Mouse (Mus musculus) bone marrow, adult 2 months (tissue): ENCODE data around the gene Mrln.

ENCODE experiments used
- CTCF ChIP-seq: fragments of 200-500 bp; IDR thresholded peaks from 2 replicates; pipeline ENCODE4 v1.5.1; 2011; ENCODE audit warnings: low read length, control low read depth; ENCODE audit not compliant: control insufficient read depth, insufficient read depth
- POLR2A ChIP-seq: fragments of 200-500 bp; IDR thresholded peaks from 2 replicates; pipeline ENCODE4 v1.6.1; 2011; ENCODE audit warnings: low read depth, mild to moderate bottlenecking, control low read depth, low read length, borderline replicate concordance; ENCODE audit not compliant: control insufficient read depth

DNA sequence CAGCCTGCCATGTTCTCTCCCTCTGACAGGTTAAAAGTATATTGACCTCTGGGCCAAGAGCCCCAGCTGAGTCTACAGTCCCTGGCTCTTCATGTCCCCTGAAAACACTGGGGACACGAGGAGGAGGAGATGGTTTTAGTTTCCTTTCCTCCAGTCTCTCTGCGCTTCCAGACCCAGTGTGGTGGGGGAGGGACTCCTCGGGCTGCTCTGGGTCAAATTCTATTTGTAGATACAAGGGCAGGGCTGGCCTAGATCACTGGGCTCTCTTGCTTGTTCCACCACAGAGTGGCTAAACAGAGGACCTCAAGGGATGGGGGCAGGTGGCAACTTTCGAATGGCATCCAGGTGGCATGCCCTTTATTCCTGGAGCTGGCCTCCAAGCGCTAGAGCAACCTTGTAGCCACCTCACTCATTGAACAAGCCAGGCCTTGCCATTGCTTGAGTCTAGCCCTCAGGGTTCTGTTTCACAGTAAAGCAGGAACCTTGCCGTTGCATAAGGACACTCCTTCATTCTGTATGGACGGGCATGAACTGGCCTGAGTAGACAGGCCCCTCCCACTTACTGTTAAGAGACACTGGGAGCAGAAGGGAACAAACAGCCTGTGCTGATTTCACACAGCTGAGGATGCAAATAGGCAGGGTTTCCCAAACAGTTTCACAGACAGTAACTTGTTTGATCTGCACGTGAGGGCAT lies 38.4 kb downstream of the Mrln start:
- no peak for TF ChIP-seq CTCF
- no peak for TF ChIP-seq POLR2A
